Mouse (Mus musculus) hindbrain, postnatal 0 days (tissue): ENCODE measurements at regions not wholly inside any gene's neighbourhood (a gene's known extent, or its start where the extent isn't known, plus 50 kb on each side); places are given as distances from the start of the nearest gene placed in this dataset.

Experiments used
- ATAC-seq: fragments of 200-750 bp; cut with Nextera tagmentation; 2 replicates; pipeline ENCODE4 v1.8.0; 2017; ENCODE audit warnings: mild to moderate bottlenecking, moderate TSS enrichment, moderate library complexity
- DNase-seq: peaks from one replicate; pipeline ENCODE4 v3.0.0-alpha.2; 2015; ENCODE audit warnings: low spot score
- H3K27ac ChIP-seq: fragments of 300-500 bp; sonication (generic); 2 replicates; pipeline ENCODE4 v1.5.1; 2014; ENCODE audit warnings: mild to moderate bottlenecking
- H3K27me3 ChIP-seq: fragments of 300-500 bp; sonication (generic); 2 replicates; pipeline ENCODE4 v1.6.1; 2014; ENCODE audit warnings: low read length, mixed read lengths; ENCODE audit not compliant: insufficient read depth
- H3K36me3 ChIP-seq: fragments of 300-500 bp; sonication (generic); 2 replicates; pipeline ENCODE4 v1.6.1; 2014; ENCODE audit warnings: low read length, mixed read lengths; ENCODE audit not compliant: insufficient read depth
- H3K4me1 ChIP-seq: fragments of 300-500 bp; sonication (generic); 2 replicates; pipeline ENCODE4 v1.6.1; 2014; ENCODE audit warnings: antibody characterized with exemption, low read length, mixed read lengths; ENCODE audit not compliant: insufficient read depth
- H3K4me2 ChIP-seq: fragments of 300-500 bp; sonication (generic); 2 replicates; pipeline ENCODE4 v1.6.1; 2014; ENCODE audit warnings: low read depth, mild to moderate bottlenecking, low read length, moderate library complexity, mixed read lengths
- H3K4me3 ChIP-seq: fragments of 300-500 bp; sonication (generic); 2 replicates; pipeline ENCODE4 v1.5.1; 2014; ENCODE audit warnings: low read length
- H3K9ac ChIP-seq: fragments of 300-500 bp; sonication (generic); replicated peaks from 2 replicates; pipeline ENCODE4 v1.6.1; 2014; ENCODE audit warnings: mild to moderate bottlenecking, low read length, moderate library complexity, mixed read lengths
- H3K9me3 ChIP-seq: fragments of 300-500 bp; sonication (generic); 2 replicates; pipeline ENCODE4 v1.6.1; 2016; ENCODE audit warnings: low read length, mixed read lengths
- CTCF ChIP-seq: IDR thresholded peaks from 2 replicates; pipeline ENCODE4 v1.5.1; 2016; ENCODE audit warnings: antibody characterized with exemption, control low read depth, low read depth
- WGBS: fragments of 180-500 bp; shearing (Covaris S2); extraction: QIAGEN DNeasy Blood & Tissue Kit; methylation state at CpG from one replicate; pipeline ENCODE4 v1.1.7; 2014; 5-methylcytosine and 5-hydroxymethylcytosine counted together

- 77% methylated on average over 4 of the region's 4 CpGs for WGBS
- H3K4me2 ChIP-seq, result no peak overlapping the region
- no peak overlapping the region for H3K27ac ChIP-seq
- H3K4me1 ChIP-seq, result no peaks in the 10 kb centered on the region
- no peak for ATAC-seq
- H3K4me3 ChIP-seq, result no peak overlapping the region
- no peak overlapping the region for H3K9ac ChIP-seq
- H3K36me3 ChIP-seq, result no peaks in the 10 kb centered on the region
- no peaks in the 10 kb centered on the region for H3K9me3 ChIP-seq
- no peak for TF ChIP-seq CTCF
- no peaks in the 10 kb centered on the region for H3K27me3 ChIP-seq
- no peak for DNase-seq
These were observed 623.3 kb downstream of the Dach1 start for GRCm38 (mm10) chr14:97546276-97546675.

GRCm38 (mm10) chr14:97544307-97544706 lies 625.3 kb downstream of the Dach1 start:
- no peak for ATAC-seq
- WGBS, result 71% methylated on average over 6 of the region's 6 CpGs

GRCm38 (mm10) chr14:97537012-97537411 lies 632.6 kb downstream of the Dach1 start:
- no peak for TF ChIP-seq CTCF
- H3K4me2 ChIP-seq, result no peak overlapping the region
- no peaks in the 10 kb centered on the region for H3K27me3 ChIP-seq
- no peak overlapping the region for H3K27ac ChIP-seq
- no peaks in the 10 kb centered on the region for H3K9me3 ChIP-seq
- H3K9ac ChIP-seq, result no peak overlapping the region
- H3K4me3 ChIP-seq, result no peak overlapping the region
- no peaks in the 10 kb centered on the region for H3K36me3 ChIP-seq
- ATAC-seq, result no peak
- H3K4me1 ChIP-seq, result no peaks in the 10 kb centered on the region
- 66% methylated on average over 5 of the region's 5 CpGs for WGBS
- DNase-seq, result no peak

More at GRCm38 (mm10) chr14:97544307-97544706, 625.3 kb downstream of the Dach1 start:
- H3K27me3 ChIP-seq, result no peaks in the 10 kb centered on the region
- no peak overlapping the region for H3K27ac ChIP-seq
- no peak overlapping the region for H3K4me2 ChIP-seq
- no peaks in the 10 kb centered on the region for H3K4me1 ChIP-seq
- H3K36me3 ChIP-seq, result no peaks in the 10 kb centered on the region
- TF ChIP-seq CTCF, result no peak
- H3K9me3 ChIP-seq, result no peaks in the 10 kb centered on the region
- no peak overlapping the region for H3K4me3 ChIP-seq
- no peak for DNase-seq
- no peak overlapping the region for H3K9ac ChIP-seq

- H3K4me2 ChIP-seq, result no peak overlapping the region
- H3K9ac ChIP-seq, result no peak overlapping the region
- no peak for TF ChIP-seq CTCF
- H3K27me3 ChIP-seq, result no peaks in the 10 kb centered on the region
- no peaks in the 10 kb centered on the region for H3K4me1 ChIP-seq
- no peak overlapping the region for H3K4me3 ChIP-seq
- 13% methylated on average over 1 of the region's 1 CpGs for WGBS
- no peak overlapping the region for H3K27ac ChIP-seq
- H3K9me3 ChIP-seq, result 0 out of 2 replicates have a peak, but pooled peaks cover 1% of the 10 kb centered on the region
- ATAC-seq (no peak), DNase-seq (peak; percentile 10)
- no peaks in the 10 kb centered on the region for H3K36me3 ChIP-seq
These were observed 658.2 kb downstream of the Dach1 start for GRCm38 (mm10) chr14:97511318-97511717.

- no peaks in the 10 kb centered on the region for H3K9me3 ChIP-seq
- no peak overlapping the region for H3K9ac ChIP-seq
- no peak overlapping the region for H3K4me2 ChIP-seq
- WGBS, result 64% methylated on average over 10 of the region's 10 CpGs
- DNase-seq (peak; percentile 51), ATAC-seq (peak; percentile 83)
- no peak overlapping the region for H3K4me3 ChIP-seq
- H3K4me1 ChIP-seq, result no peaks in the 10 kb centered on the region
- no peak overlapping the region for H3K27ac ChIP-seq
- H3K36me3 ChIP-seq, result no peaks in the 10 kb centered on the region
- TF ChIP-seq CTCF, result no peak
- no peaks in the 10 kb centered on the region for H3K27me3 ChIP-seq
These were observed 679.9 kb downstream of the Dach1 start for GRCm38 (mm10) chr14:97489427-97490347.

- Histone ChIP-seq H3K9me3 (no peaks in the 10 kb centered on the region), H3K4me2 (no peak overlapping the region), H3K9ac (no peak overlapping the region), H3K4me3 (no peak overlapping the region), H3K27ac (no peak overlapping the region), H3K27me3 (no peaks in the 10 kb centered on the region), H3K36me3 (no peaks in the 10 kb centered on the region), H3K4me1 (no peaks in the 10 kb centered on the region)
- WGBS, result 80% methylated on average over 5 of the region's 5 CpGs
- DNase-seq (no peak), ATAC-seq (no peak)
- no peak for TF ChIP-seq CTCF
These were observed 691.3 kb downstream of the Dach1 start for GRCm38 (mm10) chr14:97478236-97478635.
